Mouse (Mus musculus): ENCODE data around the gene Olfr1173.

DNA sequence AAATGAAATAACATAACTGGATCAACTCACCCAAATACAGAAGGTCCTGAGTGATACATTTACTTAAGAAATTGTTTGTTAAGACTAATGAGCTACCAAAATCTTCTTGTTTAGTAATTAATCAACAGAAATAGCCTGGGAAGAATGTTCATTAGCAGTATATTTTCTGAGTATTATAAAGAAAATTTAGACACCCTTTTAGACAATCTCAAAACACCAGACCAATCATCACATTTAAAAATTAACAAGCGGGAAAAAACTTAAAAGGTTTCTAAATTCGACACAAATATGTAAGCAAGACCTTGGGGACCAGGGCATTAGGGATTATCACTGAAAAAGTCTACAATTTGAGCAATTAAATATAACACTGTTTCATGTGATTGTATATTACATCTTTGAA, 47.4 kb upstream of the Olfr1173 start, which contains the start of gene Olfr1175-ps:
- TF ChIP-seq POLR2A (IDR thresholded peaks at IDR 0.05; ENCODE audit: insufficient read depth, low read length), result no peak
- no peak for TF ChIP-seq CTCF (IDR thresholded peaks at IDR 0.05; ENCODE audit: low read depth, low read length)
